Mouse (Mus musculus) erythroid progenitor cell, adult 5-6 weeks (primary cell): Measurements from ENCODE around the gene Rasgrf1. TPM values are rescaled to one million over a fixed set of nuclear protein-coding genes. Genes with fewer than 3 reads are reported as not detected.

Experiments
- ATAC-seq: replicated peaks from 2 replicates; pipeline ENCODE4 v1.8.0; 2016; ENCODE audit warnings: moderate number of reproducible peaks, mild to moderate bottlenecking, moderate TSS enrichment, inconsistent platforms; ENCODE audit not compliant: poor library complexity, low FRiP score, severe bottlenecking
- total RNA-seq, 2 experiments: library from RNA; stranded (forward) in 1 of 2; stranded (reverse) in 1 of 2; fragments of 150-400 nt in 1 of 2; fragments of 186-747, 209-891 nt in 1 of 2; gene quantifications; 2 replicates each; pipeline versions ENCODE4 v1.2.3 to v1.2.4; 2015 to 2017; ENCODE audit warnings: low replicate concordance in 2 of 2

Rasgrf1 gene
- total RNA-seq, 2 experiments from 2014 or later = not detected

DNA sequence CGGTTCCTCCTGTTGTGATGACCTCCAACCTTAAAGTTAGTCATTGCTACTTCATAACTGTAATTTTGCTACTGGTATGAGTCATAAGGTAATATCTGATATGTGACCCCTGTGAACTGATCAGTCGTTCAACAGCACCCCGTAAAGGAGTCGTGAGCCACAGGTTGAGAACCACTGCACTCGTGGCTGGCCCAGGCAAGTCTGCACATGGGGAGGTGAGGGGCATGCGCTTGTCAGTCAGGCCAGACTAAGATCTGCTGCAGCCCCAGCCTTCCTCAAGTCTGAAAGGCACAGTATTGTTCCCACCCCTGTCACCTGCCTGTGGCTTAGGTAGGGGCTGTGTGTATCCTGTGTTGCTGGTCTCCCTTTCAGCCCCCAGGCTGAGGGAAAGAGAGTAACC is 159.1 kb downstream of the Rasgrf1 start:
- ATAC-seq = no peak

- ATAC-seq = no peak
Observed at GRCm38 (mm10) chr9:90069485-90069884, 159.8 kb downstream of the Rasgrf1 start.

GRCm38 (mm10) chr9:90070174-90070573 is 160.5 kb downstream of the Rasgrf1 start:
- ATAC-seq = no peak

GRCm38 (mm10) chr9:90075336-90075735 is 165.6 kb downstream of the Rasgrf1 start:
- no peak for ATAC-seq

- ATAC-seq = no peak
Observed at GRCm38 (mm10) chr9:90076131-90076530, 166.4 kb downstream of the Rasgrf1 start.

Other genes starting within 250 kb of the Rasgrf1 start
- 33.5 and 51.6 TPM in 2 replicates for gene Tmed3, start 204.8 kb upstream of the Rasgrf1 start, total RNA-seq (2015; ENCODE audit: low replicate concordance)
- 19.6 and 45.5 TPM in 2 replicates for gene Tmed3, start 204.8 kb upstream of the Rasgrf1 start, total RNA-seq (2017; ENCODE audit: low replicate concordance)
- gene Ankrd34c, start 171.4 kb upstream of the Rasgrf1 start, total RNA-seq (2015; ENCODE audit: low replicate concordance) = not detected in 2 replicates
- not detected in 2 replicates for gene Ankrd34c, start 171.4 kb upstream of the Rasgrf1 start, total RNA-seq (2017; ENCODE audit: low replicate concordance)
- gene Ctsh, start 144.2 kb downstream of the Rasgrf1 start, total RNA-seq (2015; ENCODE audit: low replicate concordance) = 44.7 and 53.2 TPM in 2 replicates
- gene Ctsh, start 144.2 kb downstream of the Rasgrf1 start, total RNA-seq (2017; ENCODE audit: low replicate concordance) = 21.3 and 23.9 TPM in 2 replicates
- gene Morf4l1, start 204.9 kb downstream of the Rasgrf1 start, total RNA-seq (2015; ENCODE audit: low replicate concordance) = 188 and 231 TPM in 2 replicates
- 144 and 175 TPM in 2 replicates for gene Morf4l1, start 204.9 kb downstream of the Rasgrf1 start, total RNA-seq (2017; ENCODE audit: low replicate concordance)